Mouse (Mus musculus) cerebellum, adult 2 months (tissue): ENCODE measurements around the gene Lmf1.

Experiments
- CTCF ChIP-seq: fragments of 200-500 bp; IDR thresholded peaks from 2 replicates; pipeline ENCODE4 v1.5.1; 2011; ENCODE audit warnings: low read depth, mild to moderate bottlenecking, control low read depth, low read length, moderate library complexity, borderline replicate concordance; ENCODE audit not compliant: insufficient read depth
- POLR2A ChIP-seq: fragments of 200-500 bp; IDR thresholded peaks from 2 replicates; pipeline ENCODE4 v1.6.1; 2011; ENCODE audit warnings: low read length, control low read depth, borderline replicate concordance; ENCODE audit not compliant: insufficient read depth

DNA sequence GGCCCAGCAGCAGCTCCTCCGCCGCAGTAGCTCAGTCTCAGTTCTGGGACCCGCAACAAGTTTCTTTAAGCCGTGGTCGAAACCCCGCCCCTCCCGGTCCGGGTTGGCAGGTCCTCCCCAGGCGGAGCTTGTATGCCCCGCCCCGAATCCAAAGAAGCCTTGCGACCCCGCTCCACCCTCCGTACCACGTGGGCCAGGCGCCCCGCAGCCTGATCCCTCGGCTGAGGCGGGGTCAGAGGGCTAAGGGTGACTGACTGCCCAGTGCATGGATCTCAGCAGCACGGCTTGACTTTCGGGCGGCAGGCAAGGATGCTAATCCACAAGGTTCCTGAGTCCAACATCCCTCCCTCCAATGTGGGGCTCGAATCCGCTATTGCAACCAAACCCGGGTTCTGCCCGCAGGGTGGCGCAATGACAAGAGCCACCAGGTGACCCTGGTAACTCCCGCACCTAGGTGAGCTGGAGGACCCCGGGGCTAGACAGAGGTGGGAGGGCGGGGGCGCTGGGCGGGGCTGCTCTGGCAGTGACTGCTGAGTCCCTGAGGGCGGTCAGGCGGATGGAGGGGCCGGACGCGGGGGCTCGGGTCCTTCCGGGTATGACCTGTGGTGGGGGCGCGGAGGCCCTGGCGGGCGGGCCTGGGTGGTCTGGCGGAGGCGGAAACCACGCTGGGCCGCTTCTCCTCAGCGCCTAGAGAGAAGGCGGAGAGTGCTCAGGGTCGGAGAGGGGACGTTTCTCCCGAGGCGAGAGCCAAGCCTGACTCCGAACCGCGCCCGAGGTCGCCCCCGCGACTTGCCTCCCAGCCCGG is 8.0 kb upstream of the Lmf1 start, which contains the start of gene Sox8:
- TF ChIP-seq POLR2A: peak; percentile 41; the same call in 1 of the 2 replicates
- peak; percentile 27; the same call in 1 of the 2 replicates for TF ChIP-seq CTCF
